Mouse (Mus musculus): ENCODE measurements around the gene Ttc30a1. TPM values are rescaled to one million over a fixed set of nuclear protein-coding genes. Genes with fewer than 3 reads are reported as not detected.
A peak's percentile ranks its signal among the peaks of the same experiment; 100 is the strongest.

Ttc30a1 gene
- total RNA-seq (2021): 1 to 10 TPM; 3.4 to 3.6 TPM

GRCm38 (mm10) chr2:75981440-75982081 is at the start of gene Ttc30a1:
Gene Ttc30a1 (minus strand): TSS chr2:75981967.
- DNase-seq: peak; percentile 76

- no peak for DNase-seq
These were observed 48.3 kb upstream of the Ttc30a1 start for GRCm38 (mm10) chr2:76030080-76030479.

- DNase-seq: peak; percentile 31
These were observed 47.5 kb upstream of the Ttc30a1 start for GRCm38 (mm10) chr2:76029081-76029901.

- no peak for DNase-seq
These were observed 35.1 kb upstream of the Ttc30a1 start for GRCm38 (mm10) chr2:76016890-76017289.

- no peak for DNase-seq
These were observed 34.4 kb upstream of the Ttc30a1 start for GRCm38 (mm10) chr2:76016136-76016535.

- no peak for DNase-seq
These were observed 33.7 kb upstream of the Ttc30a1 start for GRCm38 (mm10) chr2:76015460-76015859.

GRCm38 (mm10) chr2:76014659-76015058 is 32.9 kb upstream of the Ttc30a1 start:
- no peak for DNase-seq

- DNase-seq: no peak
These were observed 24.4 kb upstream of the Ttc30a1 start for GRCm38 (mm10) chr2:76006194-76006593.

GRCm38 (mm10) chr2:76002899-76003298 is 21.1 kb upstream of the Ttc30a1 start:
- no peak for DNase-seq

GRCm38 (mm10) chr2:76001392-76001791 is 19.6 kb upstream of the Ttc30a1 start:
- DNase-seq: peak; percentile 77

GRCm38 (mm10) chr2:75999636-76000035 is 17.9 kb upstream of the Ttc30a1 start:
- peak; percentile 29 for DNase-seq

GRCm38 (mm10) chr2:75998692-75999091 is 16.9 kb upstream of the Ttc30a1 start:
- no peak for DNase-seq

GRCm38 (mm10) chr2:75997726-75998125 is 16.0 kb upstream of the Ttc30a1 start:
- peak; percentile 13 for DNase-seq

- DNase-seq: no peak
These were observed 13.1 kb upstream of the Ttc30a1 start for GRCm38 (mm10) chr2:75994841-75995240.

GRCm38 (mm10) chr2:75991581-75992205 is 9.9 kb upstream of the Ttc30a1 start:
- no peak for DNase-seq

- peak; percentile 85 for DNase-seq
These were observed 9.2 kb upstream of the Ttc30a1 start for GRCm38 (mm10) chr2:75990885-75991539.

GRCm38 (mm10) chr2:75989694-75990093 is 7.9 kb upstream of the Ttc30a1 start:
- DNase-seq: no peak

- no peak for DNase-seq
These were observed 7.1 kb upstream of the Ttc30a1 start for GRCm38 (mm10) chr2:75988779-75989363.

GRCm38 (mm10) chr2:75988378-75988777 is 6.6 kb upstream of the Ttc30a1 start:
- no peak for DNase-seq

- peak; percentile 18 for DNase-seq
These were observed 6.0 kb upstream of the Ttc30a1 start for GRCm38 (mm10) chr2:75987739-75988138.

GRCm38 (mm10) chr2:75985124-75985523 is 3.4 kb upstream of the Ttc30a1 start:
- peak; percentile 57 for DNase-seq

- no peak for DNase-seq
These were observed 2.1 kb upstream of the Ttc30a1 start for GRCm38 (mm10) chr2:75983847-75984246.
